Mouse (Mus musculus): ENCODE results near the gene Bod1l.

Bod1l gene

DNA sequence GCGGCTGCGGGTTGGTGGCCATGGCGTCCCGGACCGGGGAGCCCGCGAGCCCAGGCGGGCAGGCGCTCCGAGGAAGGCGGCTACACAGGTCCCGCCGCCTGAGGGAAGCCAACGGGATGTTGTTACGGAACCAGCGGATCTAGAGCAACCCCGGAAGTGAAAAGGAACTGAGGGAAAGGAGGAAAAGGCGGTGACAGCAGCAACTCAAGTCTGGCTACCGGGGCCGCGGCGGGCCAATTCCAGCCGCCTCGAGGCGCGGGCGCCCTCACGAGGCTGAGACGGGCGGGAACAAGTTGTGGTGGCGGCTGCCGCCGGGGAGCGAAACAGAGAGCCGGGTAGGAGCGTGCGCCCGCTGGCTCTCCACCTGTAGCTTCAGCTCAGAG is at the start of gene Bod1l:
TSS of gene Bod1l (minus strand) at position 169 of the 383 bp plus-strand sequence.
- DNase-seq, result peak; percentile 98

DNA sequence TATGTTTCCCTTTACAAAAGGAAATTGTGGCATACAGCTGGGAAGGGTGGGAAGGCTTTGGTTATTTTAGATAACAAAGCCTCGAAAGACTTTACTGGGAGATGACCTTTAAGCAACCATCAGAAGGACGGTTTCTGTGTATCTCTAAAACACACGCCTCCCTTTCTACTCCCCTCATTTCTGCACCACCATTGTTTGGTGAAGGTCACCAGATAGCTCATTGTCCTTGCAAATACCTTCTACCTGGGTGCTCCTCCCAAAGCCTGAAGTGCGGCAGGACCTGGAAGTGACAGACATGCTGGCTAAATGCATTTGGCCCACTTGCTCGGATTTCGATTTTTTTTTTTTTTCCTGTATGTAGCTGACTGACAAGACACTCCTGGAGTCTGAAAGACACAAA is 49.2 kb upstream of the Bod1l start:
- DNase-seq, result no peak

DNA sequence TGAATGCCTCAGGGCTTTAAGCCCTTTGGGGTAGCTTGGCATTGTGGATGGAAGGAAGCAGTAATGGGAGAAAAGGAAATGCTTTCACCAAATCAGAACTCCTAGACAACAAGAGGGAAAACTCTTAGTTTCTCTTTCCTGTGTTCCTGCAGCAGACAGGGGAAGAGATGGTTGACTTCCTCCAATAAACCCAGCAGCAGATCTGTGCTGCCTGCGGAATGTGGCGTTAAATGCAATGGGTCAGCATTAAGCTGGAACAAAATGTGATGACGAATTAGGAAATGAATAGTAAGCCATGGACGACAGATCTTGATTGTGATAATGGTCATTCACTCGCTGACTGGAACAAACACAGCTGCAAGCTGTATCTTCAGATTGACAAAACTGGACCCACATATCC is 46.8 kb upstream of the Bod1l start:
- DNase-seq, result no peak

DNA sequence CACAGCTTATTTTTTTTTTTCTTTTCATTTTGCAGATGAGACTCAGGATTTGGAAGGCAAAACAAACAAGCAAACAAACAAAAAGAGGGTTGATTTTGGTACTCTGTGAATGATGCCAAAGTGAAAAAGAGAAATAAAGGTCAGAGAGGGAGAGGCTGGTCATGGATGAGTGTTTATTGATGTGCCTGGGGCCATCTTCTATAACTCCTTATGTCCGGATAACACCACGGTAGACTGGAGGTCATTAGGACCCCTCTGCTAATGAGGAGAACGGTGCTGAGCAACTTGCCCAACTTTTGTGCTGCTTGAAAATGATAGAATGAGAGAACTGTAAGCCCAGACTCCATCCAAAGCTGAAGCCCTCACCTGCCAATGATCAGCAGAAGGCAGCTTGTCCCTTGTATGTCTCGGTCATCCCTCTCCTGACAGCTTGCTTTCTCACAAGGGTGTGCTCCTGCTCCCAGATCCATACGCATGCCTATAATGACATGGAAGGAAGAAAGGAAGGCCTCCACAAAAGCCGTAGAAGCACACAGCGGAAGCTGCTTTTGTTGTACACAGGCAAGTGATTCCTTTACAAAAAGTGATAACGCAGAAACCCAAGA is 45.2 kb upstream of the Bod1l start:
- DNase-seq, result no peak

DNA sequence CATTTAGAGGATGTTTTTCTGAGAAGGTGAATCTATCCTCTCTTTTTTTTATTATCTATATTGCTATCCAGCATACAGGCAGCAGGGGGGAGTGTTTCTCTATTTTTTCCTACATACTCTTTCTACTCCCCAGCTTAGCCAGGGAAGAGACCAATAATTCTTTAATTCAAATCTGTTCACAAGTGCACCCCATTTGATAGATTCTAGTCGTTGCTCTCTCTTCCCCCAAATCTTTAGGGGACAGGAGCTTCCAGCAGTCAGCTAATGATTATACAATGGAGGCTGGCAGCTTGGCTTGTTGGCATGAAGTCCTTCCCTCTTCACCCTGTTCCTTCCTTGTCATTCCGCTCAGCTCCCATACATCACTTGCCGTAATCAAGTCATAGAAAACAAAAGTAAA is 44.7 kb upstream of the Bod1l start:
- DNase-seq, result no peak

DNA sequence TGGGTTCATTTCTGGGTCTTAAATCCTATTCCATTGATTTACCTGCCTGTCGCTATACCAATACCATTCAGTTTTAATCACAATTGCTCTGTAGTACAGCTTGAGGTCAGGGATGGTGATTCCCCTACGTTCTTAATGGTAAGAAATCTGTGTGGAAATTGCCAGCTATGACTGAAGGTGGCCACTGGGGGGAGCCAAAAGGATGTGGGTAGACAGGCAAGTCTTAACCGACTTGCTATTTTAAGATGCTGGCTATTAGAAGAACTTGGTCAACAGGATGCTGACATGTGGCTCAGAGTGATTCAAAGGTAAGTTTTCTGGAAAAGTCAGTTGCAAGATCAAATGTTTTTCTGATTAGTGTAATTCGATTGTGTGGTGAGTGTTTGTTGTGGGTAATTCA is 43.6 kb upstream of the Bod1l start:
- DNase-seq, result peak; percentile 61

DNA sequence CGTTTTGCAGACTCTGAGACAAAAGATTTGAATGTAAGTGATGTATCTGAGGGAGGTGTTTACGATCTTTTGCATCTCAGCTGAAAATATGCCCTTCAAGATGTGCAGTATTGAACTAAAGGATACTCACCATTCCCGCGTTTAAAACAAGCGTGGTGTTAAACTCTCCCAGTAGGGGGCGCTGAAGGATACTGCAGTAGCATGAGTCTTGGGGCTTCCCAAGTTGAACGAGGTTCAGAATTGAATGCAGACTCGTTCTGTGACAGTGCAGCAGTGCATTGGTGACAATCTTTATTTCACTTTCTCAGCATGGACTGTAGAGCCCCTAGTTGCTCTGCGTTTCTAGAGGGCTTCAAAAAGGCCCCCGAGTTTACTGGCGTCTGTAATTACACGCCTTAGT is 40.4 kb upstream of the Bod1l start:
- DNase-seq, result peak; percentile 55

DNA sequence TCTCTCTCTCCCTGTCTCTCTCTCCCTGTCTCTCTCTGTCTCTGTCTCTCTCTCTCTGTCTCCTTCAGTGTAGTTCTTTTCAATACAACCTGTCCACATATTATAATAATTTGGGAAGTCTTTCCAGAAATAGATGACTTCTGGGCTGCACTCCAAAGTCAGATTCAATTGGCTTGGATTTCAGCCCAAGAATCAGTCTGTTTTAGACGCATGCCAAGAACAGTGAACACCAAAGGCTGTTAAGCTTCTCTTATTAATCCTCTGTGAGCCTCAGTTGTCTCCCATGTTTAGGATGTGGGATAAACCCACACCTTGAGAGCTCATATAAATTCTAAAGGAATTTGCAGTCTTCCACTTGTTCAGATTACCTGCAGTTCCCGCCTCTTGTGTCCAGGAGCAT is 27.0 kb upstream of the Bod1l start:
- no peak for DNase-seq

DNA sequence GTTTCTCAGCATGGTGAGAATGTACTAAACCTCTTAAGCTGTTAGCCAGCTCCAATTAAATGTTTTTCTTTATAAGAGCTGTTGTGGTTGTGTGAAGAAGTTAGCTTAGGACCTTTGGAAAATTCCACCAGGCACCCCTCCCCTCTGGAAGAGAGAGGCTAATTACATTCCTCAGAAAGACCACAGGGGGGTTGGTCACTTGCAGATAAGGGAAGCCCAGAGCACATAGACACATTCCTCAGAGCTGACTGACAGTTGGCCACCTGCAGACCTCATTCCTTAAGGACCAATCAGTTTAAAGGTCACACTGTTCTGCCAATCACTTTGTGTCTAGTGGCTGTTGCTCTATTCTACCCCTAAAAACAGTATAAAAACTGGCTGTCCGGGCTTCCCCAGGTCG is 11.7 kb upstream of the Bod1l start:
- DNase-seq, result no peak

DNA sequence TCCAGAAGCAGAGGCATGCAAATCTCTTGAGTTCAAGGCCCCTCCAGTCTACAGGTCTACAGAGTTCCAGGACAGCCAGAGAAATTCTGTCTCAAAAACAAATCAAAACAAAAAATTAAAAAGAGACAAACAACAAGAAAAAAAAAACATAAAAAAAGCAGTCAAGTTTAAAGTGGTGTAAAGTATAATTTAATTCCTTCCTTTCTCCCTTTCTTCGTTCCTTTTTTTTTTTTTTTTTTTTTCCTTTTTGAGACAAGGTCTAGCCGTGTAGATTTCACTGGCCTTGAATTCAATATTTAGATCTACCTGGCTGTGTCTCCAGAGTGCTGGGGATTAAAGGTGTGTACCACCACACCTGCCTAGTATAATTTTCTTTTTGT is 1.4 kb upstream of the Bod1l start:
- no peak for DNase-seq

DNA sequence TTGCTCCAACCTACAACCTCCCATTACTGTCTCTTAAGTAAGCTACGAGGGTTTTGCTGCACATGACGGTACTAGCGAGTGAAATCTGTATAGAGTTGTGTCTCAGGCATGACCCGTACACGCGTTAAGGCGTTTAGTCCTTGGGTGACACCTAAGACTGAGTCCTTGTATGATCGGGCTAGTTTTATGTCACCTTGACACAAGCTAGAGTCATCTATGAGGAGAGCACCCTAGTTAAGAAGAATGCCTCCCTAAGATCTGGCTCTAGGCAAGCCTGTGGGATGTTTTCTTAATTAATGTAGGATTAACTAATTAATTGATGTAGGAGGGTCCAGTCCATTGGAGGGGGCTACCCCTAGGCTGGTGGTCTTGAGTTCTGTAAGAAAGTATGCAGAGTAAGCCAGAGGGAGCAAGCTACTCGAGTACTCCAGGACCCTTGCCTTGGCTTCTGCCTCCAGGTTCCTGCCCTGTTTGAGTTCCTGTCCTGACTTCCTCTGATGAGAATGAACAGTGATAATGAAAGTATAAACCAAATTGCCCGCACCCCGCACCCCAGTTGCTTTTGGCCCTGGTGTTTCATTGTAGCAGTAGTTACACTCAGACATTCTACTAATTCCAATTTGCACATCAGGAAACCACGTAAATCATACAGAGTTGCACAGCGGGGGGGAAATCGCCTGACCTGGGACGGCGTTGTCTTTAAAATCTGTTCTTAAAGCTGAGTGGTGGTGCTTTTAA is 874 bp upstream of the Bod1l start:
- DNase-seq, result peak; percentile 52

DNA sequence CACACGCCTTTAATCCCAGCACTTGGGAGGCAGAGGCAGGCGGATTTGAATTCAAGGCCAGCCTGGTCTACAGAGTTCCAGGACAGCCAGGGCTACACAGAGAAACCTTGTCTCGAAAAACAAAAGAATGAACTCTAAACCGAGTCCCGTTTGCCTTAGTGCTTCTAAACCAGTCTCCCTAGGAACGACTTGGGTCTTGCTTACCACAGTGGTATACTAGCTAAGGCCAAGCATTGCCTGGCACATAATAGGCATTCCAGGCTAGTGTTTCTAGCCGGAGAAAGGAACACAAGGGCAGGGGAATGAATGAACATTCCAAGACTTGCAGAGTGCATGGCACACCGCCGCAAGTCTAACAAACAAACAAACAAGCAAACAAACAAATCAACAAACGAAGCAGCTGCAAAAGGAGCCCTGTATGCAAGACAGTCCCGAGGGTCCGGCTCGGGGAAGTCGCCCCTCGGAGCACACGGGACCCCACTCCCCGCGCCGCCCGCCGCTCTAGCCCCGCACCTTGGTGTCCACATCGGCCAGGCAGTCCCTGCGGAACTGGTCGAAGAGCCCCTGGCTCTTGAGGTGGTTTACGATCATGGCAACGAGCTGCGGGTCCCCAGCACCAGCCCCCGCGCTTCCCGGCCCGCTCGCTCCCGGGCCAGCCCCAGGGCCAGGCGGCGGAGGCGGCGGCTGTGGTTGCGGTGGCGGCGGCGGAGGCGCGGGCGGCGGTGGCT is 532 bp downstream of the Bod1l start:
- DNase-seq, result peak; percentile 8

DNA sequence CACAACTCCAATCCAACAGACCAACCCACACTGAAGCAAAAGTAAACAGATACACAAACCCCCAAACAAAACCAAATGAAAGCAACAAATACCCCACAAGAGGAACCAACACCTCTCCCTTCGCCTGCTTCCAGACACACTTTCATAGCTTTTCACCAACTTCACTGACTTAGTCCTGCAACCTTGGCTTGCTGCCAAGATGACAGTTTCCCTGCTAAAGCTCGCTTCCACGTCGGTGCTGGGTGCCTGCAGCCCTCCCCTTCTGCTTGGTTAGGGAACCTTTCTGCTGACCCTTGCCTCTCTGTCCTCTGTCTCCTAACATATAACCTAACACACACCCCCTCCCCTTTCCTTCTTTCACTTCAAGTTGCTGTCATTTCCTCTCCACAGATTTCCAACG is 1.4 kb downstream of the Bod1l start:
- DNase-seq, result peak; percentile 24

DNA sequence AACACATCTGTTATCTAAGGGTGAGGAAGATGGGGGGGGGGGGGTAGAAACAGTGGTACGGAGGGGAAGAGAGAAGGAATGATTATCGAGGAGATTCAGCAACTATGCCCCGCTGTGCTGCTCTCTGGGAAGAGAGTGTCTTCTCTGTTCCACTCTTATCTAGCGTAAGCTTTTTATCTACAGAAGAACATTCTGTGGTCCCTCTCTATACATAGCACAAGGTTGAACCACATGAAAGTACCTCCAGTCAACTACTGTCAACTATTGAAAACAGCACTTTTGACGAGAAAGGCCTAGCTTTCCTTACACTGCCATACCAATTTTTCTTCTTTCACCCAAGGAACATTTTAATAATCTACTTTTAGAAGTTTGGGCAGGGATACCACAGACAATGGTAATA is 2.4 kb downstream of the Bod1l start:
- no peak for DNase-seq

DNA sequence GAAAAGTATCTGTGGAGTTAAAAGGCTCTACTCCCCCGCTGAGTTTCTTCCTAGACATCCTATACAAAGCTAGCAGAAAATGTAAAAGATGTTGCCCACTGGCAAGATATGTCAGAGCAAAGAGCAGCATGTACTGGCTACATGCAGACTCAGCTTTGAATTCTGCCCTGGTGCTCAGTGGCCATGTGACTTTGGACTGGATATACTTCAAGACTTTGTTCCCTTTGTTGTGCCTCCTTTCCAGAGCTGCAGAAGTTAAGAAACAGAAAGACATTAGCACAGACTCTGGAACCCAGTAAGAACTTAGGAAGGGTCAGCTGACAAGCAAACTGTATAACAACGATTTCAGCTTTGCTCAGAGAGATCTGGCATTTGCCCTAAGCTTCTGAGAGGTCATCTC is 14.0 kb downstream of the Bod1l start:
- DNase-seq, result no peak

DNA sequence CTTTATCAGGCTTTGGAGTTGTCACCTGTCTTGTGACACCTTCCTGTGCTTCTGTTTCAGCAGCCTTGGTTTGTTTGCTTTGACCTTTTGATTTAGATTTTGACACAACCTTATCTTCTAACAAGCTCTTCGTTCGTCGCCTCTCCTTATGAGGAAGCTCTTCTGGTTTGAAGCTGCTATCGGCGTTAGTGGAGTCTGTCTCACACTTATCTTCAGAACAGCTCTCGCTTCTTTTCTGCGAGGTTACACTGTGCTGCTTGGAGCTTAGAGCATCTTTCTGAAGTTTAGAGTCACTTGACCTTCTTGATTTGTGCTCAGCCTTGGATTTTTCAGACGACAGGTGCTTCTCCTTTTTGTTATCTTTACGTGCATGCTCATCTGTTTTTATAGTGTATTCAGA is 23.0 kb downstream of the Bod1l start:
- no peak for DNase-seq

DNA sequence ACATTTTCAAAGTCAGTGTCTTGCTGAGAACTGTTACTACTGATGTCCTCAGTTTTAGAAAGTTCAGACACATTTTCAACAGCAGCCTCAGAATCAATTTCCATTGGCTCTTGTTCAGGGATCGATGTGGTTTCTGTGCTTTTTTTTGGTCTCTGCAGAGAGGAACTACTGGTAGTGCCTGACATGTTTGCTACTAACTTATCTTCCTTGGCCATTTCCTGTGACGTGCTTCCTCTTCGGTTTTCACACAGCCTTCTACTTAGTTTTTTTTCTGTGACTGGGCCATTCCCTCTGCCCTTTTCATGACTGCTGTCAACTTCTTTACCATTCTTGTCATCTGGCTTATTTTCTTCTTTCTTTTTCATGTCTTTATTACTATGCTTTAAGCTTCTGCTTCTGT is 23.6 kb downstream of the Bod1l start:
- no peak for DNase-seq

DNA sequence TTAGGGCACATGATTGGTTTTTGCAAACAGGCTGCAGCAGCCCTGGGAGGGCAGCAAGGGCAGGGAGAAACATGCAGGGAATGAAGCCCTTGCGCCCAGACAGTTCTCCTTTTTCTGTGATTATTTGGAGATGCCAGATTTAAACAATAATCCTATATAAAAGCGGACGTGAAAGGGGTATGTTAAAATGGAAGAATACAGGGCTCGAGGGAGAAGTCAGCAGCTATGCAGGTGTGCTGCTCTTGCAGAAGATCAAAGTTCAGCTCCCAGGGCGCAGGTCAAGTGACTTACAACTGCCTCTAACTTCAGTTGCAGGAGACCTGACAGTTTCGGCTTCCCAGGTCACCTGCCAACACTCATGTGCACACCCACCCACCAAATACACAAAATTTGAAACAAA is 31.6 kb downstream of the Bod1l start:
- DNase-seq, result no peak

DNA sequence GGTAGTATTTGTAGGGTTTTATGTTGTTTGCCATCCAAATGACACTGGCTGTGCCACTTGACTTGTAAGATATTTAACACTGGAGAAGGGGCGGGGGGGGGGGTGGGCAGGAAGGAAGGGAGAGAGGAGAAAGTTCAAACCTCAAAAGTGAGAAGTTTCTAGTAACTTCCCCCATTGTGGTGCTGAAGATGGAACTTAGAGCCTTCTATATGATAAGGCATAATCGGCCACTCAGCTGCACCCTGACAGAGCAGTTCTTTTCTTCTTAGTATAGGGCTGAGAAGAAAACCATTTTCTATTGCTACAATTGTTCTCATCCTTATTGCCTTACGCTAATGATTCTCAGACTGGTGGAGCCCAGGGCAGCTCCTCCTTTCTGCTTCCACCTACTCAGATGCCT is 32.8 kb downstream of the Bod1l start:
- DNase-seq, result no peak

DNA sequence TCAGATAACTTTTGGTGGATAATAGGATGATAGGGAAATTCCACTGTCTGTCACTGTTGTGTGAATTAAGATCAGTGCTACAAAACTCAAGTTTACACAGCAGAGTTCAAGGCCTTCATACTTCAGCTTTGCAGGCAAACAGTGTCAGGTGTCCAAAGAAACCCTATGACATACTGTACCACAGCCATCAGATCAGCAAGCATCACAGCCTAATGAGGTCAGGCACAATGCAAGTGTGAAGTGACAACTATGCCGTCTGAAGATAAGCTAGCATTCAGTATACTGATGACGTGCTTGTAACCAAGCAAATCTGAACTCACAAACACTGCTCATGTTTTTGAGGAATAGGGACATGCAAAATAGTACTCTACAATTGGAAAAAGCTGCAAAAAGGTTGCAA is 36.7 kb downstream of the Bod1l start:
- DNase-seq, result no peak

DNA sequence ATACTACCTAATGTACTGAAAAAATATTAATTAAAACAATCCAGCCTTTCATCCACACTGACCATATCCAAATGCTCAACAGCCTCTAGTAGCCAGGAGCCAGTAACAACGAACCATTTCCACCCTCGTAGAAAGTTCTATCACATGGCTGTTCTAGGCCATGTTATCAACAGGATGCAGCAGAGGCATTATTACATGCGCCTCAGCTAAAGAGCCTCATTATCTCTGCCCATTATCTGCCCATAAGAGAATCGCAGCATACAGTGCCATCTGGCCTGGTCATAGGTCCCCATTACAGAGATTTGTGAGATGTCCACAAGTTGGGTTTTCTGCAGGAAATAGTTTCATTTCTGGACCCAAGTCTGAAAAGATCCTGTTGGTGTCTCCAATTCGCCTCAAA is 37.9 kb downstream of the Bod1l start:
- no peak for DNase-seq

DNA sequence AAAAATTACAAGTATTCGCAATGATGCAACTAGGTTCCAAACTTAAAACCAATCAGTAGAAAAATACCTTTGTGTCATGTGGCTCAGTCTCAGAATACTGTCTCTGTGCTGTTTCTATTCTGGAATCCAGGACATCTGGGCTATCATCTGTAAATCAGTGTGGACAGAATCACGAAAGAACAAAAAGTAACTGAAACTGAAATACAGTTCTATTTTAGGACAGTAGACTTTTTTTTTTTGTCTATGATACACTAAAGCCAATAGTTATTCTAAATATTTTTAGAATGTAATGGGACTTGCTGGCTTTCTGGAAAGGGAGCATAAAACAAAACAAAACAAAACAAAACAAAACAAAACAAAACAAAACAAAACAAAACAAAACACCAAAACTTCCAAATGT is 39.0 kb downstream of the Bod1l start:
- no peak for DNase-seq

DNA sequence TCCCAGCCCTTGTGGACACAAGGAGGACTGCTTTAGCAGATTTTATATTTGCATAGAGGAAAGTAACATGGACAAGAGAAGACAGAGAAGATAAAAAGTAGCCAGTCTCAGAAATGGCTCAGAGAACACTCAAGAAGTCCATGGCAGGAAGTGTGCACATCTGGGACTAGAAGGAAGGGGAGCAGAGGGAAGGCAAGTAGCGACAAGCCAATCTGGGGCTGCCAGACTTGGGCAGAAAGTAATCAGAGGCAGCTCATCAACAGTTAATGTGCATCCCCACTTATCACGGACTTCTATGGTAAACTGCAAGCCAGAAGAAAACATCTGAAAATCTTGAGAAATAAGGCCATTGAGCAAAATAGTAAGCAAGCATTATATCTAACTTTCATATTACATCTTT is 39.5 kb downstream of the Bod1l start:
- DNase-seq, result no peak

DNA sequence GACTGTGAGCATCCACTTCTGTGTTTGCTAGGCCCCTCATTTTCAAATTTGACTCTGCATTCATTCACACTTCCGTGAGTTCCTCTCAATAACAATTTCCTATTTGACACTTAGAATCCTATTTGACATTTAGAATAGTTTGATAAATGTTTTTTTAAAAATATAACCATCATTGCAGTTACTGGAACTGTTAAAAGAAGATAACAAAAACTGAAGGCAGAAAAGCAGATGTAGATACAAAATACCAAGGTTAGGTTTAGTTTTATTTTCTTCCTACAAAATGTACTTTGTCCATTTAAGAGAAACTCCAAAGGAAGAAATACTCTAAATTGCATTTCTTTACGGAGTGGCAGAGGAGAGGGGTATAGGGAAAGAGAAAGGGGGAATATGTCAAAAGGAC is 42.5 kb downstream of the Bod1l start:
- no peak for DNase-seq

DNA sequence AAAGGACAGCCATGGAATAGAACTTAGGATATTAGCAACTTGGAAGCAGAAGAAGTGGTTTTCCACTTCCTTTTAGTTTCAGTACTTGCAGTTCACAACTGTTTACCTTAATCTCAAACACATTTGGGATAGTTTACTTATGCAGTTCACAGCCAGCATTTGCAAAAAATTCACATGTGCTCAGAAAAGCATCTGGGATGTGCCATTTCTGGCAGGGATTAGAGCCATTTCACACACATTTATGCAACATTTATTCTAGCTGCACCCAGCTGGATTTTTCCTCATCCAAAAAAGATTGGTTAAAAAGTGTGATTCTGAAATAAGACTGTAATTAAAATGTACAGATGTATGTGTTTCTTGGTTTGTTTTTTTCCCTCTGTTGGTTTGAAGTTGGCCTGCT is 49.7 kb downstream of the Bod1l start:
- no peak for DNase-seq
